Mouse (Mus musculus): ENCODE measurements at regions not wholly inside any gene's neighbourhood (a gene's known extent, or its start where the extent isn't known, plus 50 kb on each side); places are given as distances from the start of the nearest gene placed in this dataset.

DNA sequence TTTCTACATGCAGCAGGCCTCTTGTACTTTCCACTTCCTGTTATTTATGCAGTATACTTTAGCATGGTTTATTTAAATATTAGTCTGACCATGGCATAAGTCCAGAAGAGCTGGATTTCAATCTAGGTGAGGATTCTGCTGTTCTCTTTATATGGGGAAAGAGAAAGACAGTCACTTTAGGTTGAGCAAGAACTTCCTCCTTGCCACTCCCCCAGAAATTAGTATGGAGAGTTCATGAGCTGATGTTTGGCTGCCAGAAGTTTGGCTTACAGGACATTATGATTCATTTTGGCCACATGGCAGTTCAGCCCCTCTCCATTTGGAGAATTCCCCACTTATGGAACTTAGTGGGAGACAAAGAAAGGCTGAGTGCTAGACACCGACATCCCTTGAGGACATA lies 130.8 kb downstream of the Arrdc3 start:
- no peak for DNase-seq

GRCm38 (mm10) chr13:81020106-81020747 lies 137.0 kb downstream of the Arrdc3 start:
- DNase-seq: no peak

GRCm38 (mm10) chr13:81020811-81021210 lies 137.6 kb downstream of the Arrdc3 start:
- no peak for DNase-seq

DNA sequence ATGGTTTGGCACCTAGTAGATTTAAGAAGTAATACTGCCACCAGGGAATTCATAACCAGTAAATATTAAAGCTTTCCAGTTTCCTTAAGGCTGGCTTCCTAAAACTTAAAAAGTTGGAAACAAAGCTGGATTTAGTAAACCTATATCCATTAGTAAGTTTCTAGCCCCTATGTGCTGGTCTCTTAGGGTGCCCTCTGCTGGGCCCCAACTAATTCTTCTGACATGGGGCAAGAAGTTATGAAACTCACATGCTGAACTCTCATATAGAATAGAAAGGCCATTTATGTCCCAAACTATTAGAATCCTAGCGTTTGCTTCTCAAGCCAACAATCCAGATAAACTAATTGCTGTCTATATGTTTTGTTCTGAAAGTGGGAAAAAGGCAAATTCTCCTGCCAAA lies 139.2 kb downstream of the Arrdc3 start:
- peak; percentile 42 for DNase-seq

GRCm38 (mm10) chr13:81025241-81025760 lies 142.1 kb downstream of the Arrdc3 start:
- DNase-seq: peak; percentile 23

DNA sequence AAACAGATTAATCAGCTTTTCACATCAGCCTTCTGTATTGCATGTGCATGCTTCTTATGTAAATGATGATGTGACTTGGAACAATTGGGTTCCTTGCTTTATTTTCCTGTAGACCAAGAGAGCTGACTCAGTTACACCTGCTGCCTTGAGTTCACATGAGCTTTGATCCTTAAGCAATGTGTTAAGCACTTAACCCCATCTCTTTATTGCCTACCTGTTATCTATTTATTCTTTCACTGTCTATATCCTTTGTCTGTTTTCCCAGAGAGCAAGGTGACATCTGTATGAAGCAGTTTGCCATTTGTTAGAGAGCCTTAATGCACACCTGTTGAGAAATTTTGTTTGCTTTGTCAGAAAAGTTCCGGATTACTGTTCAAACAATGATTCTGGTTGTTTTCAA lies 154.1 kb downstream of the Arrdc3 start:
- DNase-seq: no peak

GRCm38 (mm10) chr13:81038736-81039135 lies 155.6 kb downstream of the Arrdc3 start:
- no peak for DNase-seq

GRCm38 (mm10) chr13:81040494-81040893 lies 157.3 kb downstream of the Arrdc3 start:
- no peak for DNase-seq

- no peak for DNase-seq
Observed at GRCm38 (mm10) chr13:81041646-81042045, 158.5 kb downstream of the Arrdc3 start.
